Mouse (Mus musculus) spleen, postnatal 10 days (tissue): ENCODE data around the gene Arhgap18.

Experiments used
- DNase-seq, 2 experiments: peaks; one replicate each; pipeline ENCODE4 v3.0.0; 2021 to 2022; ENCODE audit warnings: low spot score in 2 of 2

Arhgap18 gene

GRCm38 (mm10) chr10:26776443-26776842 is 23.2 kb downstream of the Arhgap18 start:
- no peak for DNase-seq

DNA sequence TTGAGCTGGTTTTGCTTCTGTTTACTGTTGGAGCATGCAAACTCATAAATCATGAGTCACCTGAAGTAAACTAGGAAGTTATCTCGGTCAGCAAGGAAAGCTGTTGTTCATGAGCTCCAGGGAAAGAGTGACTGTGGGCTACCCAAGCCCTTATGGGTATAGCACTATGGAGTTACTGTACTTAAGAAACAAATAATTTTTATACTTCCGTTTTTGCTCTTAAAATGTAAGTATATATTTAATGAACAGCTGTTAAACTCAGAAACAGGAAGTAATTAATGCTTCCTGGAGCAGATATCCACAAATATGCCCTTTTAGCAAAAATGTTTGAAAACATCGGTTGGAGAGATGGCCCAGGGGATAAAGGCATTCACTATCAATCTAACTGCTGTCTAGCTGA is 27.4 kb downstream of the Arhgap18 start:
- DNase-seq, result no peak

DNA sequence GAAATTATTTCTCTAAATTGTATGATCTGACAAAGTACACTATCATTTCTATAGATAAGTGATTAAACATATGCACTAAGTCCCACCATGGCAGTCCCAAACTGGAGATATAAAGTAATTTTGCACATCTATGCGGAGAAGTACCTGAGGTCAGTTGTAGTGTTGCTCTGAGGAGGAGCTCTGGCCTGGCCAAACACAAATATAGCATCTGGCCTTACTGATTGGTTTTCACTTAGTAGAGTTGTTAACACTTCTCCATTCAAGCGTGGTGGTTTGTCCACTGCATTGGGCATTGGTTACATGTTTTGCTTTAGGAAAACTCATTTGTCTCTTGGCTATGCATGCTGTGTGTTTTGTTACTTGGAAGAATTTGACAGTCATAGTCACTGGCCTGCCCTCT is 36.5 kb downstream of the Arhgap18 start:
- no peak for DNase-seq

- no peak for DNase-seq
Measured at GRCm38 (mm10) chr10:26791810-26792209, 38.6 kb downstream of the Arhgap18 start.

GRCm38 (mm10) chr10:26793013-26793412 is 39.8 kb downstream of the Arhgap18 start:
- DNase-seq, result no peak

- no peak for DNase-seq
Measured at GRCm38 (mm10) chr10:26796432-26797286, 43.4 kb downstream of the Arhgap18 start.

GRCm38 (mm10) chr10:26797287-26797672 is 44.1 kb downstream of the Arhgap18 start:
- DNase-seq, result no peak

- DNase-seq, result no peak
Measured at GRCm38 (mm10) chr10:26798752-26799411, 45.7 kb downstream of the Arhgap18 start.

DNA sequence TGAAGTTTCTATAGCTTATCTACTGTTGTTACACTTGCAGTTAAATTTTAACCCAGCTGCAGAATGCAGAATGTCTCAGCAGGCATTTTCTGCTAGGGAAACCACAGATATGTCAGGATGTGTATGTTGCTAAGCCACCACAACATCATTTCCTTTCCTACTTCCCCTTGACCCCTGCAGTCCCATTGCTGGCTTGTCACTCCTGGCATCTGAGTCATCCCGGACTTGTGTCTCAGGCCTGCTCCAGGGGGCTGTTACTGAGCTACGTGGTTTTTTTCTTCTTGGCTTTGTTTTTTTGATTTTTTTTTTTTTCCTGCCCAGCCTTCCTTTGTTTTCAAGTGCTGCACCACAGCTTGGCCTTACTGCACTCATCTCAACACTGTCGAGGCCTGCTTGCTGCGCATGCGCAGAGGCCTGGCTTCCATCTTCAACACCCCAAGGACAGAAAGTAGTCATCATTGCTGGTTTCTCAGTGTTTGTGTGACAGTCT is 46.4 kb downstream of the Arhgap18 start:
- DNase-seq, result peak; percentile 14 to 65

GRCm38 (mm10) chr10:26804351-26804983 is 51.2 kb downstream of the Arhgap18 start:
- no peak for DNase-seq

DNA sequence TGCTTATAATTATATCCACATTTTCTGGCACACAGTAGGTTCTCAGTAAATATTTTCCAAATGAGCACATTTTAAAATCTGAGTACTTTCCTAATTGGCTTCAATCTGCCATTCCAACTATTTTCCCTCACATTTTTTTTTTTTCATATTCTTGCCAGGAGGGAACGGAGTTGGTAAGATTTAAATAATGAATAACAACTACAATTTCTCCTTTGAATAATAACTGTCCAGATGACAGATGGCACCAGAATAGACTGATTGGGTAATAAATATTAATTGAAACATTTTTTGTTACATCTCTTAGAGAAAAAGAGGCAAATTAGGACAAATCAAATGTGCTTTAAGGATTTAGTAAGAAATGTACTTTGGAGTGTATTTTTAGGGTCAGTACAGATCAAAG is 51.8 kb downstream of the Arhgap18 start:
- DNase-seq, result no peak

- no peak for DNase-seq
Measured at GRCm38 (mm10) chr10:26806092-26806491, 52.9 kb downstream of the Arhgap18 start.

DNA sequence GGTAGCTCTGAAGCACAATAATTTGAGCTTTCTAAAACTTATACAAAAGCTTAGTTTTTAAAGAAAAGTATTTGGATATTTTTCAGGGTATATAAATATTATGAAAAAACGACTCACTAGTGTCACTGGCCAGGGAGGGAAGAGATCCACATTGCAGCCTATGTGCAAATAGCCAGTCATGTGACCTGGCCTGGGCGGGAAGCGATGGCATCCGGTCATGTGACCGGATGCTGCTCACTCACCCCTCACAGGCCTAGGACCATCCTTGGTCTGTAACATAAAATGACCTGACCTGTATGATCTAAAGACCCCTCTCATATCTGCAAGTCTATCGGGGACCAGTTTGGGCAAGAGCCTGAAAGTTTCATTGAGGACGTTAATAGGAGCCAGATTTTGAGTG is 56.8 kb downstream of the Arhgap18 start:
- no peak for DNase-seq

DNA sequence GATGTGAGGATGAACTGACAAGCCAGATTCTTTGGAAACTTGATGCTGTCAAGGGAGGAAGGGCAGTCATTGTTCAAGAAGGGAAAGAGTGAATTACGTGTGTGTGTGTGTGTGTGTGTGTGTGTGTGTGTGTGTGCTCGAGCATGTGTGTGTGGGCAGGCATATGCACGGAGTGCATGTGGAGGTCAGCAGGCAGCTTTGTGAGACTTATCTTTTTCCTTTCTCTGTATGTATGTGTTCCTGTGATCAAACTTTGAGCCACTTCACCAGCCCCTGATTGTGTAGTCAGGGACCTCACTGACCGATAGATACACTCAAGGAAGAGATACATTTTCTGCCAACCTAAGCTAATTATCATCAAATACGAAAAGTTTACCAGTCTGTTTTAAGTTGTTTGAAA is 57.6 kb downstream of the Arhgap18 start:
- no peak for DNase-seq

GRCm38 (mm10) chr10:26811342-26811741 is 58.1 kb downstream of the Arhgap18 start:
- no peak for DNase-seq

DNA sequence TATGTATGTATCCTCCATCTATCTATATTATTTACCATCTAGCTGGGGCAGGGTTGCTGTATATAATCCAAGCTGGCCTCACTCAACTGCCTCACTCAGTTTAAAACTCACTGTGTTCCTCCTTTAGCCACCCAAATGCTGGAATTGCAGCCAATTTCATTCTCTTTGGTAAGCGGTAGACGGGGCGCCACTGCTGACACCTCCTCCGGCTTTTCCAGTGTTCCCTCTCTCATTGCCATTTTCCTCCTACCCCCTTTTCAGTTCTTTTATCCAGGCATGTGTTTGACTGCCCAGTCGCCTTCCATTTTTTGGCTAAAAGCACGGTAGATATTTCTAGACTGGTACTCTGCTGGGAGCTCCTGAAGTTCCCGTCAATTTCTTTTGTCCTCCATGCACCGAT is 62.4 kb downstream of the Arhgap18 start:
- DNase-seq, result no peak

GRCm38 (mm10) chr10:26820326-26820725 is 67.1 kb downstream of the Arhgap18 start:
- DNase-seq, result no peak

DNA sequence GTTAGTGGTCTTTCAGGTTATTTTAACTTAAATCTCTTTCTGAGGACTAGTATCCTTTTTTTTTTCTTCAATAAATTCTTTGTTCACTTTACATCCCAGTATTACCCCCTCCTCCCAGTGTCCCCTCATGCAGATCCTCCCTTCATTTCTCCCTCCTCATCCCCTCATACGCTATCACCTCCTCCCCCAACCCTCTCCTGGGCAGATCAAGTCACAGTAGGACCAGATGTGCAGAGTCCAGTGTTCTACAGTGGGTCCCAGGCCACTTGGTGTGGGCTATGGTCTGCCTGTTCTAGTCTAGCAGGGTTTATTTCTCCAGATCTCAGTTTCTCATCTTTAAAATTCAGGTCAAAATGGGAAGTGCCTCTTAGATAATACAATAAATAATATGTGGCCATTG is 67.7 kb downstream of the Arhgap18 start:
- DNase-seq, result no peak

- DNase-seq, result no peak
Measured at GRCm38 (mm10) chr10:26823997-26824396, 70.8 kb downstream of the Arhgap18 start.

DNA sequence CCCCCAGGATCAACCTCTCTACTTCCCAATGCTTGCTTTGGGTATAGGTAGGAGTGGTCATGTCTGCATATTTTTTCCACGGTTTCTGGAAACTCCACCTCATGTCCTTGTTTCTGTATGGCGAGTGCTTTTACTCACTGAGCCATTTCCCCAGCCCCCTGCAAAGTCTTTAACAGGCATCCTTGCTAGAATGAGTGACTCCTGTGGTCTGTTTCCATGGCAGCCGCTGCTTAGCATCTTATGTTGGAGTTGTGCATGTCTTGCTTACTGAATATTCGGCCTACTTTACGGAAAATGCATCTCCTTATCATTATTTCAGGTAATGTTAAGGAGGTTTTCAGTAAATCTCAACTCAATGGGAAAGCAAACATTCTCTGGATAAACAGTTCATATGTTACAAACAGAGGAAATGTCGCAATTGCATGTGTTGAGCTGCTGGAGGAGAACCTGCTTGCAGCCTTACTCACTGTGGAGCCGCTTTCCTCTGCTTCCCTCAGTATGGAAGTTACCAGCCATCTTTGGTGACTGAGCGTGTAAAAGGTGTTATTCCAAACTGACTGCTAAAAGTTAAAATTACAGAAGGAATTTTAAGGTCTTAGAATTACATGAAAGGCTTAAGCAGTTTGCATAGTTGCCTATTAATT is 72.1 kb downstream of the Arhgap18 start:
- no peak for DNase-seq

DNA sequence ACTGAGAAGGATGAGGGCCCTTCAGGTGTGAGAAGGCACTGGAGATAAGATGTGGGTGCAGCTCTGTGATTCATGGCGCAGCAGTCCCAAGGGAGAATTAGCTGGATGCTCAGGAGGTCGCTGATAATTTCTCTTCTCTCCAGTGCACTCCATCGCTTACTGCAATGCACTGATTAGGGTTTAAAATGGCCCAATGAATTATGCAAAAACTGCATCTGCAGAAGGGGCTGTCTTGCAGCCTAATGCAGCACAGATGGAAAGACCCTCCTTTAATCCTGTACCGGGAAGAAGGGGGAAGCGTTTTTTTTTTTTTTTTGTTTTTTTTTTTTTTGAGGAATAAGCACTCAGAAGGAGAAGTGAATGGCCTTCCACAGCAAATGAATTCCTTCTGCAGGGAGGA is 74.1 kb downstream of the Arhgap18 start:
- no peak for DNase-seq
